Mouse (Mus musculus): Measurements from ENCODE around the gene Ncf2. TPM values are rescaled to one million over a fixed set of nuclear protein-coding genes. Genes with fewer than 3 reads are reported as not detected.

Gene Ncf2
- total RNA-seq, 2 experiments from 2014 or later: 2.8 to 2.9 TPM

DNA sequence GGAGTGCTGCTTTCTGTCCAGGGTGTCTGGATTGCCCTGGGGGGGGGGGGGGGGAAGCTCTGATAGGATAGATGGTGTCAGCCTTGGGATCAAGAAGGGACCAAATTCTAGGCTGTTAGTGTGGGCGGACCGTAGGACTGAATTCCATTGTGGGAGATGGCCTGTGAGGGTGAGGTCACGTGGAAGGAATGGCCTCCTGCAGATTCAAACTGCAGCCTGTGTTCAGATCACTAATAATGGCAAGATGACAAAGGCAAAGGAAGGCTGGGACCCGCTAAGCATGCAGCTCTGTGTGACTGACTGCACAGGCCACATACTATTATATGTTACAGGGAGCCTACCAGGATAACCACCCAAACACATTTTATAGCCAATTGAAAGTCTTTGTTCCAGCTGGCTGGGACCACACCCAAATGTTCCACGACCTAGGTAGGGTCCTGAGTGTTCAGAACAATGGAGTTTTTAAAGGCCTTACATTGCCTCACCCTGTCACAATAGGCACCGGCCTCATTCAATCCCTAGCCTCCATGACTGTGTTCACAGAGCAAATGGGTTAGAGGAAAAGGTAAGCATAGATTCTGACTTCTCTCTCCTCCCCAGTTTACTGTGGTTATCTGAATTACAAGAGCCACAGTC lies 6.4 kb upstream of the Ncf2 start:
- no peak for DNase-seq
- intact Hi-C loops (cut with DNase I): loop anchor here (5.0 to 10.0 kb wide), 2 partner anchors 34 to 601 kb away; no protein-coding TSS in a partner anchor

DNA sequence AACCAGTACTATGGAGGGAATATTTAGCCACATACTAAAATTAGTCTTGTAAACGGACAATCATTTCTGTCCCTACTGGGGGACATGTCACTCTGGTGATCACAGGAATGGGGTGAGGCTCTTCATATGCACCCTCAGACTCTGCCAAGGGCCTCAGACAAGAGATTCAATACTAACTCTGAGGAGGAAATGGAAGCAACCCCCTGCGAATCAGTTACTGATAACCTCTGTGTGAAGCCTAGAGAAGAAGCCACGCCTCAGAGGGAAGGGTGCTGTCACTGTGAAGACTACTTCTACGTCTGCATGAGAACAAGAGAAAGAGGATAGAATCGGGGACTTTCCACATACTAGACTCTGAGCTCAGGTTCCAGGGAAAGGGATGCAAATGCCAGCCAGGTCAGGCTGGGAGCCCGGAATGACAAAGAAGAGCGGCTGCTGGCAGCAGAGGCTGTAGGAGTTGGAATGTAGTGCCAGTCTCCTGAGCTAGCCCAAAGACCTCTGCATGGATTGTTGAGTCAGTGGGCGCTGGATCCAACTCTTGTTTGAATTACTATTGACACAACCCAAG lies 4.2 kb upstream of the Ncf2 start:
- intact Hi-C loops (cut with DNase I): loop anchor here (10.0 kb wide), 1 partner anchor 599 kb away; no protein-coding TSS in a partner anchor
- no peak for DNase-seq

DNA sequence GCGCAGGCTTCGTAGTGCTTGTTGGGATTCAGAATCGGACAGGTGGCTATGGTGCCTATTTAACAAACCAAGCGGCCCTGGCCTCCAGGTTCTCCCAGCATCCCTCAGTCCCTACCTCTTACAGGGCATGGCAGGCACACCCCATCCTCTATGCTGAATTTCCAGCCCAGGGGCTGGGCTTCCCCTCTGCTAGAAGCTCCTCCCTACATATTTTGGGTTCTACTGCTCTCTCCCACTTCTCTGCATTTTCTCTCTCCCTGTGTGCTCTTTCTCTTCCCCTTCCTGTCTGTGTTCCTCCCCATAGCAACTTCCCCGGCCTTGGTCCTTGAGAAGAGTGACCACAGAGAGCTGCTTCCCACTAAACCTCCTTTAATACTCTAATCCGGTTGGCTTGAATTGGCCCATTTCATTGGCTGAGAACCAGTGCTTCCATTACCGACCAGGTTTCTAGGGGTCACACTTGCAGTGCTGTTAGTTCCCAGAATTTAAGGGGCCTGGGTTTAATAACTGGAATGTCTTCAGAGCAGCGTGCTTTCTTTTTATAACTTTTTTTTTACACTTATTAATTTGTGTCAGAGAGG lies 3.2 kb upstream of the Ncf2 start:
- intact Hi-C loops (cut with DNase I): loop anchor here (10.0 kb wide), 1 partner anchor 598 kb away; no protein-coding TSS in a partner anchor
- DNase-seq: no peak

DNA sequence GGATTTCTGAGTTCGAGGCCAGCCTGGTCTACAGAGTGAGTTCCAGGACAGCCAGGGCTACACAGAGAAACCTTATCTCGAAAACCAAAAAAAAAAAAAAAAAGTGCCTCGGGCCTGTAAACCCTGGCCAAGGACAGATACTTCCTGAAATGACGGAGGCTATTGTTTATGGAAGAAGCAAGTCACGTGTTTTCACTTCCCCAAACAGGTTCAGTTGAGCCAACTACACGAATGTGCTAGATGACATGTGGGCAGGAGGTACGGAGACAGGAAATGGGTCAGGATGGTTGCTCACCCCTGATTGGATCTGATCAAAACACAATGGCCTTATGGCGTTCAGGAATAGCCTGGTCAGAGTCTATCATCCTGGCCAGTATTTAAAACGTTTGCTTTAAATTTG lies 1.9 kb upstream of the Ncf2 start:
- intact Hi-C loops (cut with DNase I): loop anchor here (10.0 kb wide), 1 partner anchor 597 kb away; no protein-coding TSS in a partner anchor
- no peak for DNase-seq

DNA sequence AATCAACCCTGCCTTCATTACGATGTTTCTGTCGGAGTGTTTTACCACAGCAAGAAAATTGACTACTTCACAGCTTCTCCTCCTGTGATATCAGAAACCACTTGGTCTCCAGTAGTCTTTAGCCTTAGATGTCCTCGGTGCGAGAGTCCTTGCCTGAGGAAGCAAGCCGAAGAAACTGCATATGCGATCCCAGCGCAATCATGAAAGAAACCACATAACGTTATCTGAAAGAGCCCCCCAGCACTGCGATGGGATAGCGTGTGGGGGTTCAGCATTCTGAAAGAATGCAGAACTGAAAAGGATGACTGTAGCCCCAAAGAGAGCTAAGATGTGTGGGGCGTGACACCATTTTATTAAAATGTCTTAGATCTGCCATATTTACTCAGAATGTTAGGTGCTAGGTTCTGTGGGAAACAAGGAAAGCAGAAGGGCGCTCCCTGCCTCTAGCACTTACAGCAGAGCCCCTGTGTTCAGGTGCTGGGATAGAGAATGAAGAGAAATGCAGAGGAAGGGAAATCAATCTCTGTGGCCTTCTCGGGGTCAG lies 711 bp downstream of the Ncf2 start:
- no peak for DNase-seq
- intact Hi-C loops (cut with DNase I): no loop called here

DNA sequence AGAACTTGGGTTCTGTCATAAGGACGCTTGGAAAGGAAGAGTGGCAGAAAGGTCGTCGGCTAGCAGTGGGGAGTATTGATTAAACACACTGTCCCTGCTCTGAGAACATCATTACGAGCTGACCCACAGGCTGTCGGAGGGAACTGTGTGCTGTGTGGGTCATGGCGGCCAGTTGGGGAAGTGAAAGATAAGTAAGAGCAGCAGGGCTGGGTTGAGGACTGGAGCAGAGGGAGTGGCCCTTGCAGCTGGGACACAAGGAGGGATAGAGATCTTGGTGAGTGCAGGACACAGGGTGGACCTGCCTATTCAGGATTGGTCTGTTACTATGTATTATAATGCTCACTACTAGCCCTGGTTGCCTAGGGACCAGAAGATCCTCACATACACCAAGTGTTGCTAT lies 4.9 kb downstream of the Ncf2 start:
- DNase-seq: no peak
- intact Hi-C loops (cut with DNase I): no loop called here

DNA sequence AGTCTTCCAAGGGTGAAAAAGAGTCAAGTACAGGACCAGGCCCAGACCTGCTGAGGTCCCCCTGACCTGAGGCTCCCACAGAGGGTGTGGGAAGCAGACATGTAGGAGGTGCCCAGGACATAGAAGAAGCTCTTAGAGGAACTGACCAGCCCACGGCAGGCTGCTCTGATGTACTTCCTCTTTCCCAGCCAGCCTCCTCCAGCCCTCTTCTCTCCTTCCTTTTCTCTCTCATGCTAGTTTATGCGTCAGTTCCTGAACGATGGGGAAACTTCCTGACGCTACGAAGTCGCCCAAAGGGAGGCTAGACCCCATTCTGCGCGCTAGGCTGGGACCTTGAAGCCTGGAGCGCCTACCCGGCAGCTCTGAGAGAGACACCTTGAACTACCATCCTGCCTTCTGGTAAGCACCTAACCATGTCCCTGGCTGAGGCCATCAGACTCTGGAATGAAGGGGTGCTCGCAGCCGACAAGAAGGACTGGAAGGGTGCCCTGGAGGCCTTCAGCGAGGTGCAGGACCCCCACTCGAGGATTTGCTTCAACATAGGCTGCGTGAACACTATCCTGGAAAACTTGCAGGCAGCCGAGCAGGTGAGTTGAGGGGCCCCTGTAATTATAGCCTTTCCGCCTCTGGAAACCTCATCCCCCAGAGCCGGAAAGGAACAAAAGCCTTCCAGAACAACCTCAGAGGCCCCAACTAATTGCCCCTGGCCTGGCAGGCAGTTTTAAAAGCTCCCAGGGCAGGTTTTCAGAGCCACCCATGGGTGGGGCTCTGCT lies 7.8 kb downstream of the Ncf2 start:
- intact Hi-C loops (cut with DNase I): no loop called here
- DNase-seq: no peak

DNA sequence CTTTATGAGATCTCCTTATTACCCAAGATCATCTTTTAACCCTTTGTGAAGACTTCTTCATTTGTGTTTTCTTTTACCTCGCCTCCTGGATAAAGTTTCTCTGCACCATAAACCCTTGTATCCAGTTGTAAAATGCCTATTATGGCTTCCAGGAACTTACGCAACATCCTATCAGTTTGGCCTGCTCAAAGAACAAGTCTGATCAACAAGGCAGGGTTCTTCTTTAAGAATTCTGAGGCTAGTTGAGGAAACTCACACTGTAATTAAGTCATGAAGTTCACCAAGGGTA lies 8.3 kb downstream of the Ncf2 start:
- no peak for DNase-seq

DNA sequence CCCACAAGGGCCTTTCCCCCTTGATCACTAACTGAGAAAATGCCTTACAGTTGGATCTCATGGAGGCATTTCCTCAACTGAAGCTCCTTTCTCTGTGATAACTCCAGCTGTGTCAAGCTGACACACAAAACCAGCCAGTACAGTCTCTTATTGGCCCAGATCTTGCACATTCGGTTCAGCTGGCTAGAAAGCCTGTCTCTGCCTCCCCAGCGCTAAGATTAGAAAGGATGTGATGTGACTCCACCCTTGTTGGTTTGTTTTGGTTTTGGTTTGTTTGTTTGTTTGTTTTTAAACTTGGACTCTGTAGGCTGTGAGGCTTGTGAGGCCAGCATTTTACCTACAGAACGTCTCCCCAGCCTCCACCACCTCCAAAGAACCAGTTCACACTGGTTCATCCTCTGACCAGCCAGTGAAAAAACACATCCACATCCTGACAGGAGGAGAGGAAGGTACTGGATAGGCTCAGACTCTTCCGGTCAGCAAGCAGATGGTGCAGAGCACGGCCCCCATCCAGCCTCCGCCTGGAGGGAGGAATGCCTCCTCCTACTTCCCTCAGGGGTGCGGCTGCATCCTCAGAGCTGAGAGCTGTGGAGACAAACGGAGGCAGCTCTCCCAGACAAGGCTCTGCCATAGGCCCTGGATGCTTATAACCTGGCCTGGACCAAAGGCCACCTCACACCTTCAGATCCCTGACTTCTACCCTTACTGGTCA lies 9.7 kb downstream of the Ncf2 start:
- DNase-seq: peak; percentile 38

More for the DNA sequence above, 8.3 kb downstream of the Ncf2 start:
- intact Hi-C loops (cut with DNase I): no loop called here

DNA sequence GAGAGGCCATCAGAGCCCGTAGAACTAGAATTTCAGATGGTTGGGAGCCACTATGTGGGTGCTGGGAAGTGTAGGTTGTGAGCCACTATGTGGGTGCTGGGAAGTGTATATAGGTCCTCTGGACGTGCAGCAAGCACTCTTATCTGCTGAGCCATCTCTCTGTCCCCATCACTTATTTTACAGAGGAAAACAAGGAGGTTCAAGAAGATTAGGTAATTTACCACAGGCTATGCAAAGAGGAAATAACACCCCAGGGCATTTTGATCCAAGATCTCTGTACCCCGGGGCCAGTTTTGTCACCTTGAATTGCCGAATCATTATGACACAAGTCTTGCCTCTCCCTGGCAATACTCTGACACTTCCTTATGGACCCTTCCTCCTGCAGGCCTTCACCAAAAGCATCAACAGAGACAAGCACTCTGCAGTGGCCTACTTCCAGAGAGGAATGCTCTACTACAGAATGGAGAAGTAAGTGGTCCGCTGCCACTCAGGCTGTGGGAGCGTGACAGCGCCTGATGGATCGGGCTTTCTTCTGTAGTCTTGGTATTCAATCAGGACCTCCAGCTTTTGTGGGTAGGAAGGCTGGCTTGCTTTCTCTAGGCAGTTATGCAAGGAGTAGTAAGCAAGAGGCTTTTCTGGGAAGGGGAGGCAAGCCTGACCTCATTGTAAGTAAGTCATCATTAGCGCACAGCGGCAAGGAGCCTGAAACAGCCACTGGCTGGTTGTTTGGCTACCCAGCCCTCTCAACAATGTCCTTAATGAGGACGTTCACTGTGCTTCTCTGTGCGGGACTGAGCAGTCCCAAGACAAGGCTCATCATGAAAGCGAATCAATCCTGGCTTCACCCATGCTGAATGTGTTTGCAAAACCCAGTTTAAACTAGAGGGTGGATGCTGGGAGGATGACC lies 10.8 kb downstream of the Ncf2 start:
- intact Hi-C loops (cut with DNase I): no loop called here
- no peak for DNase-seq

More for the DNA sequence above, 9.7 kb downstream of the Ncf2 start:
- intact Hi-C loops (cut with DNase I): no loop called here

DNA sequence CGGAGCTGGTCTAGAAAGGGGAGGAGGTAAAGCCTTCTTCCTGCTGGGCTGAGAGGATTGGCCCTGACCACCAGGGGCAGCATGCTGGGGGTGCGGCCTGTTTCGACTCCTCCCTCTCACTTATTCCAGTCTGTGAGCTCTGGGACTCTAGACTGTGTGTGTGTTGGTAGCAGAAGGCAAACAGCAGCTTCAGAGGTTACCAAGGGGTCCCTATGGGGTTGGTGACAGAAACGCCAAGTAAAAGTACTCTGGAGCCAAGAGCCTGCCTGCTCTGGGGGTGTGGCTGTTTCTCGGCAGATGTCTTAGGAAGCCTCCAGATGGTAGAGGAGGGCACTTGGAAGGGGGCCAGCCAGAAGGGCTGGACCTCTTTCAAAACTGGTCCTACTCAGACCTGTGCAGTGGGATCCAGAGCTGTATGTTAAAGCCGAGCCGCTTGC lies 15.3 kb downstream of the Ncf2 start:
- peak; percentile 24 to 57 for DNase-seq
- intact Hi-C loops (cut with DNase I): no loop called here

DNA sequence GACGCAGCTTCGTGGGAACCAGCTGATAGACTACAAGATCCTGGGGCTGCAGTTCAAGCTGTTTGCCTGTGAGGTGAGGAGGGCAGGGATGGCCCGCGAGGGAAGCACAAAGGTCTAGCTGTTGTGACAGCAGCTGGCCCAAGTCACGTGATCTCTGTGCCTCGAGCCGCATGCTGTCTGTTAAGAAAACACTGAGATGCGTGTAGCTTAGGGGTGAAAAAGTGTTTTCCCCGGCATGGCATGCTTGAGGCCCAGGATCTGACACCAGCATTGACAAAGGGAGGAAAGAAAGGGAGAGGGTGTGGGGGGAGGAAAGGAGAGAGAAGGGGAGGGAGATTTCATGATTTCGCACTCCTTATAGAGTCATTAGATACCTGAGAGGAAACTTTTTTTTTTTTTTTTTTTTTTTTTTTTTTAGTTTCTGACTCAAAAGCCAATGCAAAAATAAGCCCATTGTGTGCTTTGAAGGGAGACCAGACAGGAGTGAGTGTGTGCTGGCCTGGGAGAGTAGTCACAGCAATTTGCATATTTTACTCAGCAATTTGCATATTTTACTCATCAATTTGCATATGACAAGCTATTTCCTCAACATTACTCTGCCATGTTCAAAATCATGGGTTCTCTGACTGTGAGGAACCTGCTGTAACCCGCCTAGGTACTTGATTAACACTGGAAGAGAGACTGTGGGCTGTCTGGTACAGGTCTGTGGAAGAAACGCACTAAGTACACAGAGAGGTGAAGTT lies 17.2 kb downstream of the Ncf2 start:
- intact Hi-C loops (cut with DNase I): no loop called here
- DNase-seq: no peak

DNA sequence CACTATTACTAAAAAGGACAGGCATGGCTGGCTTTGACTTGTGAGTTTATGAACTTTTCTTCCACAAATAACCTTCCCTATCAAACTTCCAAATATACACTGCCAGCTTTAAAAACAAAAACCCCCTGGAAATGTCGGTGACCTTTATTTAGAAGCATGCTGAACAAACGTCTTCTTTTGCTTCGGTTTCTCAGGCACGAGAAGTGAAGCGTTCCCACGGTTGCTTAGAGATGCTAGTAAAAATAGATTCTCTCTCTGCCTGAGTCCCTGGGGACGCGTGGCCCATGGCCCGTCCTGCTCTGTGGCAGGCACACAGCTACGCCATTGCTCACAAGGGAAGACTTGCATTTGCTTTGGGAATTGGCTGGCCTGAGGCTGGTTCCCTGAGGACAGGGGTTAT lies 17.8 kb downstream of the Ncf2 start:
- intact Hi-C loops (cut with DNase I): no loop called here
- peak; percentile 71 for DNase-seq

DNA sequence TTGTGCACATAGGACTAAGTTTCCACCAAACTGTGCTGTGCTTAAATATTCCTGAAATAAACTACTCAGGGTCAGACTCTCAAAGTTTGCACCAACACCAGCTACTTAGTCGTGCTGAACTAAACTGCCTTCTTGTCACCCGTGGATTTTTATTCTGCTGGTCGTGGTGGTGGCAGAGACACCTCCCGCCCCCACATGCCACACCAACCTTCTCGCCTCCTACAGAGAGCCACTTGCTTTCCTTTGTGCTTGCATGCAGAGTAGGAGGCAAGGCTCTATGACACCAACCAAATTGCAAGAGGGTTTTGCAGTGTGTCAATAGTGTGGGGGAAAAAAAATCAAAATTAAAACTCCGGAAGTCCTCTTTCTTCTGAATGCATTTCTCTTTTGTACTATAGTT lies 19.6 kb downstream of the Ncf2 start:
- no peak for DNase-seq
- intact Hi-C loops (cut with DNase I): no loop called here

DNA sequence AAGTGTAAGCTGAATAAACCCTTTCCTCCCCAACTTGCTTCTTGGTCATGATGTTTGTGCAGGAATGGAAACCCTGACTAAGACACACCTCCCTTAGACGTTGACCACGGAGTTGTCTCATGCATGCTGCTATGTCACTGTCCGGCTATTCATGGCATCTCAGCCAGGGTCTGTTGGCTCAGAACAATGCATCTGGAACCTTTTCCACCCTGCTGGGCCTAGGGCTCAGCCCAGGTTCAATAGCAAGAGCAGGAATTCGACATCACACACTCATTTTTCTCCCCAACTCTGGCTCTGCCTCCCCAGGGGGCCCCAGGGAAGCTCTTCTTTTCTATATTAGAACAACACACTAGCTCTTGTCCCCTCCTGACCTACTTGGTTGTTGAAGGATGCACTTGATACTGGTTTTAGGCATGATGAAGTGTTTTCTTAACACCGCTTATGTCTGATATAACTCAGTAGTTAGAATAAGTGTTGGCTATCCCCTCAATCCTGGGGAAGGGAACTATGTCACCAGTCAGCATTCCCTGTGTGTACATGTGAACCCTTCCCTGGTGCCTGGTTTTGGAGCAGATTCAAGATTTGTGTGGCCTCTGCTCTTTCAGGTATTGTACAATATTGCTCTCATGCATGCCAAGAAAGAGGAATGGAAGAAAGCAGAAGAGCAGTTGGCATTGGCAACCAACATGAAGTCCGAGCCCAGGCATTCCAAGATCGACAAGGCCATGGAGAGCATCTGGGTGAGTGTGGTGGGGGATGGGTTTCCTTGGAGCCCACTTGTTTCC lies 21.1 kb downstream of the Ncf2 start:
- intact Hi-C loops (cut with DNase I): no loop called here
- DNase-seq: no peak

DNA sequence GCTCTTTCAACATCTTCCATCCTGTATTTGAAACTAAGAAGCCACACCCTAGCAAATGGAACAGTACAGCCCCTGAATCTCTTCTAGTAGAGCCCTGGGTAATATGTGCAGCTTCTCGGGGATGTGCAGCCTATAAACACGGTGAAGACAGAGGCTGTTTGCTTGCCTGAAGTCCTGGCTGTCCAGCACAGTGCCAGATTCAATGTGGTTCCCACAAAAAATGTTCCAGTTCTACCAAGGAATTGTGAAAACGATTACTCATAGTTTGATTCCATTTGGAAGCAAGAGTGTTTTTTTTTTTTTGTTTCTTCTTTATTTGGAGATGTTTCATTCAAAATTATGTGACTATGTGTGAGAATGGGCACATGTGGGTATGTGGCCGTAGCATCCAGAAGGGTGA lies 21.8 kb downstream of the Ncf2 start:
- DNase-seq: no peak
- intact Hi-C loops (cut with DNase I): no loop called here

DNA sequence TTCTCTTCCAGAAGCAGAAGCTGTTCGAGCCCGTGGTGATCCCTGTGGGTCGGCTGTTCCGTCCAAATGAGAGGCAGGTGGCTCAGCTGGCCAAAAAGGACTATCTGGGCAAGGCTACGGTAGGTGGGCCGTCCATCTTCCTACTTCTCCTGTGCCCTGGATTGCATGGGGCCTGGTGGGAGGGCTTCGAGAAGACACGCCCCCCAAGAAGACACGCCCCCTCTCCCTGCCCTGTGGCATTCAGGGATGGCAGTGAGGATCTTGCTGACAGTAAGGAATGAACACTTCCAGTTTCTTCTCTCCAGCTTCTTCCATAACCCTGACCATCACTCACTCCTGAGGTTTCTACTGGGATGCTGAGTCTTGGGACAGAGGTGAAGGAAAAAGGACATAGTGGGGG lies 24.2 kb downstream of the Ncf2 start:
- no peak for DNase-seq
- intact Hi-C loops (cut with DNase I): no loop called here

DNA sequence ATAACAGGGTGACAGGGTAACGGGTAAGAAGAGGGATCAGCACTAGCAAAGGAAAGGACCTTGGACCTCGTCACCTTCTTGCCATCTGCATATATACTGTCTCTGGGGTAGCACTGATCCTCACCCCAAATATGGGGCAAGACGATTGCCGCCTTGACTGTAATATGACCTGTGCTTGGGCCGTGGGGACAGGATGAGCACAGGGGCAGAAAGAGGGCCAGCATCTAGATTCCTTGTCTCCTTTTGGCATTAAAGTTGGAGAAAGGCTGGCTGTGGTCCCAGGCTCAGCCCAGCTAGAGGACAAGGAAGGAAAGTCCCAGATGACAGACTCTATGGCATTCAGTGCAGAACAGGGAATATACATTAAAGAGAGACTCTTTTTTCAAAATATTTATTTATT lies 26.5 kb downstream of the Ncf2 start:
- intact Hi-C loops (cut with DNase I): loop anchor here (5.0 kb wide), 1 partner anchor 34 kb away; no protein-coding TSS in a partner anchor
- DNase-seq: peak; percentile 12 to 26

Measured in heart, postnatal 10 days (tissue).